Mouse (Mus musculus) neutrophil, adult 5-6 weeks (primary cell): ENCODE results near the gene Bud31. TPM values are rescaled to one million over a fixed set of nuclear protein-coding genes. Genes with fewer than 3 reads are reported as not detected.
"Not testable (repeated sequence)": the region's sequence is repeated elsewhere in the genome, so short reads cannot be mapped to it uniquely, and the experiment has no call there.

Experiments
- ATAC-seq: fragments of 151-379, 151-347 bp; 2 replicates; pipeline ENCODE4 v1.8.0; 2017; ENCODE audit warnings: mild to moderate bottlenecking, moderate TSS enrichment; ENCODE audit not compliant: insufficient number of reproducible peaks, poor library complexity, low FRiP score, severe bottlenecking; ENCODE audit errors: extremely low read depth
- total RNA-seq: library from RNA; stranded (forward); fragments of 200-1000 nt; gene quantifications from 2 replicates; pipeline ENCODE4 v1.2.3, GENCODE M21; 2017

Gene Bud31
- total RNA-seq, 1 experiment from 2014 or later = 185 TPM

DNA sequence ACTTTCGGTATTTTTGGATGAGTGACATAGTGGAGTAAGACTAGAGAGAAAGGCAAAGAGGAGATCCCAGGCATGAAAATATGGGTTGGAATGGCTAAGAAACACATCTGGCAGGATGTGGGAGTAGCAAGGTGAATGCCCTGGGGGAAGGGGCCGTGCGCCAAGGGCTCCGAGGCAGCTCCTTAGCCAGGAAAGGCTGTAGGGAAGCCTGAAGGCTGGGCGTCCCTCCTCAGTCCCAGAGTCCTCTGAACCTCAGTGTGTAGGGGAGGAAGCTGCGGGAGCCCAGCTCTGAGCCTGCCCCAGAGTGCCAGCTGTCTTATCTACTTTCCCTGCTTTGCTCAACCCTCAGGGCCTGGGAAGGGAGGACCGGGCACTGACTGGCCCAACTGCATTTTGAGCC, 19.2 kb upstream of the Bud31 start:
- ATAC-seq = no peak

DNA sequence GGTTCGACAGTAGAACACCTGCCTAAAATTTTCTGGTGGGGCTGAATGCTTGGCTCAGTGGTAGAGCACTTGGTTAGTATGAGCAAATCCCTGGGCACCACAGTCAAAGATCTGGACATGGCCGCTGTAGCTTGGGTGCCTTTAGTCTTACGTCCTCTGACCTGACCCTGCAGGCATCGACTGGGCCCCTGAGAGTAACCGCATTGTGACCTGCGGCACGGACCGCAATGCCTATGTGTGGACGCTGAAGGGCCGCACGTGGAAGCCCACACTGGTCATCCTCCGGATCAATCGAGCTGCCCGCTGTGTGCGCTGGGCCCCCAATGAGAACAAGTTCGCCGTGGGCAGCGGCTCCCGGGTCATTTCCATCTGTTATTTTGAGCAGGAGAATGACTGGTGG, 16.8 kb upstream of the Bud31 start:
- ATAC-seq = no peak

- no peak for ATAC-seq
These were observed 13.6 kb upstream of the Bud31 start for GRCm38 (mm10) chr5:145126580-145126979.

GRCm38 (mm10) chr5:145129124-145129523, 11.0 kb upstream of the Bud31 start:
- no peak for ATAC-seq

DNA sequence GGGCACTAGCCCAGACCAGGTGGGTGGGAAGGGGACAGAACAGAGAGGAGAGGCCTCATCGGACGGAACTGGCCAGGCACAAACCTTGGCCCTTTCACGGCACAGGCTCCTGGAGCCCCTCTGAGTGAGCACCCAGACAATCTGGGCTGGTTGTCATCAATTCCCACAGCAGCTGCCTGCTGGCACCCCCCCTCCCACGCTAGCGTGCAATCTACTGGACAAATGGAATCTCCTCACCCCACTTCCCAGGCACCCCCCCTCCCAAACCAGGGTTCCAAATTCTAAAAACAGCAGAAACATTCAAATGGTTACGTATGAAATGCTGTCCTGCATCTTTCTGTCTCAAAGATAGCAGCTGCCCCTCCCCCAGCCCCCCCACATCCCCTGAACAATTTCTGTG, 10.4 kb upstream of the Bud31 start:
- not testable (repeated sequence) for ATAC-seq

DNA sequence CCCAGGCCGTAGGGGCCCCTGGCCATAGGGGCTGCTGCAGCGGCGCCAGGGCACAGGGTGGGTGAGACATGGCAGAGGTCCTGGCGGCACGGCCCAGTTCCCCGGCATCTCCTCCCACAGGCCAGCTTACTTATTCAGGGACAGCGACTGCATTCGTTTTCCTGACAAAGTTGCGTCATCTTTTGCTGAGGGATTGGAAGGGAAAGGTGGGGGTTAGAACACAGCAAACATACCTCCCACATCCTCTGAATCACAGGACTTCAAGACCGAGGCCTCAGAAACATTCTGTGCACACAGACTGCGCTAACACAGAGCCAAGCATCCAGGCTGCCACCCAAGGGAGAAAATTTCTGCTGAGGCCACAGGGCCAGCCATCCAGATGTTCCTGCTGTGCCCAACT, 10.0 kb upstream of the Bud31 start:
- no peak for ATAC-seq

DNA sequence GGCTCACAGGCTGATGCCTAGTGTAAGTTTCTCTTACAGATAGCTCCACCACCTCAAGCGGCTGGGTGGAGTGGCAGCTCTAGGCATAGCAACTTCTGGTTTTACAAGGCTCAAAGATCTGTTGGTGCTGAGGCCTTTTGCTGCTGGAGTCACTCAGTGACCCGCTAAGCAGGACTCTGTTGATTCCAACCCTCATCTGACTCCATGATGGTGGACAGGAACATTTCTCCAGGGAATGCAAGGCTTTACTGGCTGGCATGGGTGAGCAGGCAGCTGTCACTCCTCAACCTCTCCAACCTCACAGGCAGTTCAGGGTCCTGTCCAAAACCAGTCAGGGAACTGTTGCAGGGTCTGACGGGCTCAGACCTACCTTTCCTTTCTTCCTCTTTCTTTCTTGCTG, 9.2 kb upstream of the Bud31 start:
- no peak for ATAC-seq

DNA sequence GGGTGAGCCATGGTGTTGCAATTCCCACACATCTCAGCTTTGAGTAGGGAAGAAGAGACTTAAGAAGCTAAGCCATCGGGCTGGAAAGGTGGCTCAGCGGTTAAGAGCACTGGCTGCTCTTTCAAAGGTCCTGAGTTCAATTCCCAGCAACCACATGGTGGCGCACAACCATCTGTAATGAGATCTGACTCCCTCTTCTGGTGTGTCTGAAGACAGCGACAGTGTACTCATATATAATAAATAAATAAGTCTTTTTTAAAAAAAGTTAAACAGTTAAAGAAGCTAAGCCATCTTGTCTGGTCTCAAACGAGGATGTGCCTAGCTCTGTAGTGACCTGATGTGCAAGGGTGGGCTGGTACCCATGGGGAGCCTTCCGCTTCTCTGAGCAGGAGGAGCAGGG, 6.9 kb upstream of the Bud31 start:
- not testable (repeated sequence) for ATAC-seq

GRCm38 (mm10) chr5:145138836-145139235, 1.3 kb upstream of the Bud31 start:
- no peak for ATAC-seq

- no peak for ATAC-seq
These were observed 449 bp downstream of the Bud31 start for GRCm38 (mm10) chr5:145140611-145141010.

GRCm38 (mm10) chr5:145147748-145148147, 7.6 kb downstream of the Bud31 start:
- no peak for ATAC-seq

- no peak for ATAC-seq
These were observed 9.1 kb downstream of the Bud31 start for GRCm38 (mm10) chr5:145149294-145149693.

- ATAC-seq = no peak
These were observed 12.5 kb downstream of the Bud31 start for GRCm38 (mm10) chr5:145152690-145153089.

- ATAC-seq = no peak
These were observed 21.2 kb downstream of the Bud31 start for GRCm38 (mm10) chr5:145161361-145161760.

DNA sequence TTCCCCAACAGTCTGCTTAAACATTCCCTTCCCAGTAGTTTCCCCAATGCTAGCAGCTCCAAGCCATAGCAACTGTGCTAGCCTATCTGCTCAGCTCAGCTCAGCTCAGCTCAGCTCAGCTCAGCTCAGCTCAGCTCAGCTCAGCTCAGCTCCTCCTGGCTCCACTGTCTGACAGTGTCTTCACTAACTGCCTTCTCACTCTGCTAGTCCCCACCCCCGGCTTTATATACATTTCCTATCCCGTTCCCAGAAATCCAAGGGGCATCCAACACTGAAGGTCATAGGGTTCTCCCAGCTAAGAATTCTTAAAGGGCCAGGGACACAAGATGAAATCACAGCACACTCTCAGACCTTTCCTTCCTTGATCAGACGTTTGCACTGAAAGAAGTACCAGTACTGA, 24.5 kb downstream of the Bud31 start:
- no peak for ATAC-seq

- ATAC-seq = no peak
These were observed 25.0 kb downstream of the Bud31 start for GRCm38 (mm10) chr5:145165184-145165583.

- ATAC-seq = peak; percentile 94
These were observed 26.6 kb downstream of the Bud31 start, which contains the start of the genes Ptcd1 and Cpsf4 for GRCm38 (mm10) chr5:145166536-145167305. Ptcd1 (minus strand) TSS chr5:145167108. Cpsf4 (plus strand) TSS chr5:145167213.

DNA sequence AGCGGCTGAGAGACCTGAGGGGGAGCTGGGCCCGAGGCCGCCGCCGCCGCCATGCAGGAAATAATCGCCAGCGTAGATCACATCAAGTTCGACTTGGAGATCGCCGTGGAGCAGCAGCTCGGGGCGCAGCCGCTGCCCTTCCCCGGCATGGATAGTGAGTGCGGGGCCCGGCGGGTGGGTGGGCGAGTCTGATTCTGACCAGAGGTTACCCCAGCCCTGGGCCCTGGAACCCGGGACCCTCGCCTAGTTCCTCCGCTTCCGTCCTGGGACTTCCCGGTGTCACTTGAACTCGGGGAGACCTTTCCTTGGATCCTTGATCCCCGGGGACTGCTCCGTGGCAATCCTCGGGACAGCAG, 27.1 kb downstream of the Bud31 start:
- ATAC-seq = no peak

GRCm38 (mm10) chr5:145178461-145178980, 38.4 kb downstream of the Bud31 start:
- no peak for ATAC-seq

DNA sequence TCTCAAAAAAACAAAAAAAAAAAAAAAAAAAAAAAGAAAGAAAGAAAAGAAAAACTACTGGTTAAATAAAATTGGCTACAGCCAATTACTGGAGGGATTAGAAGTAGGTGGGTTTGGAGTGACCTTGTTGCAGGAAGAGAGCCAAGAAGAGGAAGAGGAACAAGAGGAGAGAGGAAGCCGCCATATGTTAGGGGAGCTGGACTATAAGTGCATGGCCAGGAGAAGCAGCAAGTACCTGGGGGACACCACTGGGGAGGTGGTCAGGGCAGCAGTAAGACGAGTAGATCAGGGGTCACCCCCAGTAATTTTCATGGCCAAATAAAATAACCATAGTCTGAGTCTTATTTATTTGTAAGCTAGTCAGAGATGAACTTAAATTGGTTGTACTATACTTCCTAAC, 45.1 kb downstream of the Bud31 start:
- no peak for ATAC-seq

GRCm38 (mm10) chr5:145189416-145189815, 49.3 kb downstream of the Bud31 start:
- ATAC-seq = no peak
